Mouse (Mus musculus): ENCODE measurements around the gene Hipk1.
A peak's percentile ranks its signal among the peaks of the same experiment; 100 is the strongest.
"Not testable (repeated sequence)": the region's sequence is repeated elsewhere in the genome, so short reads cannot be mapped to it uniquely, and the experiment has no call there.

Hipk1 gene

GRCm38 (mm10) chr3:103791230-103792110 lies at the start of gene Hipk1:
TSS of gene Hipk1 (minus strand) at chr3:103791563.
- DNase-seq (ENCODE audit: low read depth, low spot score) = peak; percentile 86

- DNase-seq (ENCODE audit: low read depth, low spot score) = not testable (repeated sequence)
These were observed 49.6 kb upstream of the Hipk1 start for GRCm38 (mm10) chr3:103840946-103841345.

- DNase-seq (ENCODE audit: low read depth, low spot score) = peak; percentile 43
These were observed 48.8 kb upstream of the Hipk1 start for GRCm38 (mm10) chr3:103840195-103840594.

GRCm38 (mm10) chr3:103839711-103840110 lies 48.3 kb upstream of the Hipk1 start:
- peak; percentile 11 for DNase-seq (ENCODE audit: low read depth, low spot score)

- no peak for DNase-seq (ENCODE audit: low read depth, low spot score)
These were observed 45.1 kb upstream of the Hipk1 start for GRCm38 (mm10) chr3:103836453-103836852.

GRCm38 (mm10) chr3:103835951-103836310 lies 44.6 kb upstream of the Hipk1 start:
- no peak for DNase-seq (ENCODE audit: low read depth, low spot score)

- no peak for DNase-seq (ENCODE audit: low read depth, low spot score)
These were observed 44.0 kb upstream of the Hipk1 start for GRCm38 (mm10) chr3:103835272-103835950.

GRCm38 (mm10) chr3:103834001-103834400 lies 42.6 kb upstream of the Hipk1 start:
- no peak for DNase-seq (ENCODE audit: low read depth, low spot score)

GRCm38 (mm10) chr3:103832426-103832825 lies 41.1 kb upstream of the Hipk1 start, which contains the start of gene Bcl2l15:
TSS of gene Bcl2l15 (plus strand) at chr3:103832601.
- DNase-seq (ENCODE audit: low read depth, low spot score) = no peak

GRCm38 (mm10) chr3:103831146-103831545 lies 39.8 kb upstream of the Hipk1 start:
- no peak for DNase-seq (ENCODE audit: low read depth, low spot score)

- DNase-seq (ENCODE audit: low read depth, low spot score) = peak; percentile 23
These were observed 39.3 kb upstream of the Hipk1 start for GRCm38 (mm10) chr3:103830681-103831080.

- no peak for DNase-seq (ENCODE audit: low read depth, low spot score)
These were observed 37.7 kb upstream of the Hipk1 start for GRCm38 (mm10) chr3:103829036-103829435.

GRCm38 (mm10) chr3:103827548-103827947 lies 36.2 kb upstream of the Hipk1 start:
- DNase-seq (ENCODE audit: low read depth, low spot score) = peak; percentile 37

- no peak for DNase-seq (ENCODE audit: low read depth, low spot score)
These were observed 19.6 kb upstream of the Hipk1 start for GRCm38 (mm10) chr3:103810967-103811366.

GRCm38 (mm10) chr3:103809799-103810150 lies 18.4 kb upstream of the Hipk1 start:
- no peak for DNase-seq (ENCODE audit: low read depth, low spot score)

GRCm38 (mm10) chr3:103808891-103809798 lies 17.8 kb upstream of the Hipk1 start, which contains the start of the genes Dclre1b, Ap4b1 and Gm43064:
TSS of gene Dclre1b (minus strand) at chr3:103809444.
TSS of gene Ap4b1 (plus strand) at chr3:103809520.
TSS of gene Gm43064 (plus strand) at chr3:103809573.
- DNase-seq (ENCODE audit: low read depth, low spot score) = peak; percentile 93

GRCm38 (mm10) chr3:103805671-103806070 lies 14.3 kb upstream of the Hipk1 start:
- DNase-seq (ENCODE audit: low read depth, low spot score) = no peak

- DNase-seq (ENCODE audit: low read depth, low spot score) = no peak
These were observed 11.5 kb upstream of the Hipk1 start for GRCm38 (mm10) chr3:103802861-103803260.

- no peak for DNase-seq (ENCODE audit: low read depth, low spot score)
These were observed 10.5 kb upstream of the Hipk1 start for GRCm38 (mm10) chr3:103801631-103802531.

- DNase-seq (ENCODE audit: low read depth, low spot score) = no peak
These were observed 8.1 kb upstream of the Hipk1 start for GRCm38 (mm10) chr3:103799507-103799906.

GRCm38 (mm10) chr3:103796389-103796788 lies 5.0 kb upstream of the Hipk1 start:
- no peak for DNase-seq (ENCODE audit: low read depth, low spot score)

All from ES-CJ7 (cell line).